Mouse (Mus musculus): ENCODE data around the gene Osbpl10.

The Osbpl10 gene

GRCm38 (mm10) chr9:115164351-115164750 is 186.0 kb downstream of the Osbpl10 start:
- no peak for DNase-seq (ENCODE audit: low spot score)

GRCm38 (mm10) chr9:115165996-115166395 is 187.6 kb downstream of the Osbpl10 start:
- DNase-seq (ENCODE audit: low spot score), result no peak

GRCm38 (mm10) chr9:115169591-115169990 is 191.2 kb downstream of the Osbpl10 start:
- no peak for DNase-seq (ENCODE audit: low spot score)

- DNase-seq (ENCODE audit: low spot score), result no peak
These were observed 193.7 kb downstream of the Osbpl10 start for GRCm38 (mm10) chr9:115172096-115172495.

- DNase-seq (ENCODE audit: low spot score), result no peak
These were observed 200.8 kb downstream of the Osbpl10 start for GRCm38 (mm10) chr9:115179154-115179553.

GRCm38 (mm10) chr9:115179935-115180334 is 201.6 kb downstream of the Osbpl10 start:
- DNase-seq (ENCODE audit: low spot score), result peak; percentile 43

- no peak for DNase-seq (ENCODE audit: low spot score)
These were observed 208.0 kb downstream of the Osbpl10 start for GRCm38 (mm10) chr9:115186402-115186801.

- DNase-seq (ENCODE audit: low spot score), result no peak
These were observed 212.1 kb downstream of the Osbpl10 start for GRCm38 (mm10) chr9:115190376-115190942.

GRCm38 (mm10) chr9:115192890-115193289 is 214.5 kb downstream of the Osbpl10 start:
- DNase-seq (ENCODE audit: low spot score), result no peak

GRCm38 (mm10) chr9:115197082-115197481 is 218.7 kb downstream of the Osbpl10 start:
- DNase-seq (ENCODE audit: low spot score), result no peak

GRCm38 (mm10) chr9:115200166-115200862 is 221.9 kb downstream of the Osbpl10 start:
- no peak for DNase-seq (ENCODE audit: low spot score)

- DNase-seq (ENCODE audit: low spot score), result no peak
These were observed 222.9 kb downstream of the Osbpl10 start for GRCm38 (mm10) chr9:115201264-115201663.

GRCm38 (mm10) chr9:115203136-115203535 is 224.8 kb downstream of the Osbpl10 start:
- DNase-seq (ENCODE audit: low spot score), result no peak

- DNase-seq (ENCODE audit: low spot score), result no peak
These were observed 227.1 kb downstream of the Osbpl10 start for GRCm38 (mm10) chr9:115205491-115205890.

- DNase-seq (ENCODE audit: low spot score), result peak; percentile 38
These were observed 227.8 kb downstream of the Osbpl10 start for GRCm38 (mm10) chr9:115206219-115206618.

- DNase-seq (ENCODE audit: low spot score), result no peak
These were observed 231.4 kb downstream of the Osbpl10 start for GRCm38 (mm10) chr9:115209737-115210136.

- DNase-seq (ENCODE audit: low spot score), result no peak
These were observed 232.2 kb downstream of the Osbpl10 start for GRCm38 (mm10) chr9:115210535-115210934.

- no peak for DNase-seq (ENCODE audit: low spot score)
These were observed 235.4 kb downstream of the Osbpl10 start for GRCm38 (mm10) chr9:115213755-115214264.

- no peak for DNase-seq (ENCODE audit: low spot score)
These were observed 236.5 kb downstream of the Osbpl10 start for GRCm38 (mm10) chr9:115214572-115215571.

- no peak for DNase-seq (ENCODE audit: low spot score)
These were observed 237.7 kb downstream of the Osbpl10 start for GRCm38 (mm10) chr9:115215830-115216701.

- no peak for DNase-seq (ENCODE audit: low spot score)
These were observed 239.6 kb downstream of the Osbpl10 start for GRCm38 (mm10) chr9:115217984-115218383.

All from layer of hippocampus, adult 9-10 months (tissue).